Mouse (Mus musculus): ENCODE measurements around the gene Rab37. TPM values are rescaled to one million over a fixed set of nuclear protein-coding genes. Genes with fewer than 3 reads are reported as not detected.

The Rab37 gene
- polyA plus RNA-seq, 1 experiment from 2014 or later: 0.85 TPM

GRCm38 (mm10) chr11:115107403-115107916, 16.2 kb downstream of the Rab37 start:
- Histone ChIP-seq H3K9me3 (ENCODE audit: control insufficient read depth, low read length) (no peaks in the 10 kb centered on the region), H3K9ac (replicated peaks; ENCODE audit: low read depth, low read length) (no peak overlapping the region), H3K4me2 (ENCODE audit: low read length) (no peak overlapping the region), H3K27ac (ENCODE audit: low read length) (no peak overlapping the region), H3K36me3 (ENCODE audit: control insufficient read depth, insufficient read depth) (no peaks in the 10 kb centered on the region), H3K4me1 (replicated peaks; ENCODE audit: control insufficient read depth, insufficient read depth, low read length) (0 out of 2 replicates have a peak, but pooled peaks cover 4% of the 10 kb centered on the region), H3K27me3 (replicated peaks; ENCODE audit: control insufficient read depth, insufficient read depth, low read length) (no peaks in the 10 kb centered on the region), H3K4me3 (replicated peaks; ENCODE audit: low read length) (no peak overlapping the region)
- WGBS: 13% methylated on average over 4 of the region's 4 CpGs
- no peak; the same call in 1 of the 2 replicates for ATAC-seq

DNA sequence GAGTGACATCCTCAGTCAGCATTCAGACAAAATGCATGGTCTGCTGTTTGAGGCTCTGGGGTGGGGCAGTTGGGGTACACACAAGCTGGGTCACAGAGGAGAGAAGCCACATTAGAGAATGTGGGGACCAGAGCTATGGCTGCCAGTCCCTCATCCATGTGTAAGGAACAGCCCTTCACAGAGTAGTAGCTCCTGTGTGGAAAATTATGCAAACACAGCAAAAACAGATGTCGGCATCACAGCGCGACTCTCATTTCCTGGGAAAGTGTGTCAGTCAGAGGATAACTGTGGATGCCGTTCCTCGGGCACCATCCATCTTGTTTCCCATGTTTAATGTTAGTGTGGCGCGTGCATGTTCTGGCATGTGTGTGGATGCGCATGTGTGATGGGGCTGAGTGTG, 16.9 kb downstream of the Rab37 start:
- WGBS: 76% methylated on average over 8 of the region's 8 CpGs
- 0 out of 2 replicates have a peak, but pooled peaks cover 4% of the 10 kb centered on the region for H3K4me1 ChIP-seq (replicated peaks; ENCODE audit: control insufficient read depth, insufficient read depth, low read length)
- no peaks in the 10 kb centered on the region for H3K36me3 ChIP-seq (ENCODE audit: control insufficient read depth, insufficient read depth)
- H3K27me3 ChIP-seq (replicated peaks; ENCODE audit: control insufficient read depth, insufficient read depth, low read length): no peaks in the 10 kb centered on the region
- no peaks in the 10 kb centered on the region for H3K9me3 ChIP-seq (ENCODE audit: control insufficient read depth, low read length)
- no peak overlapping the region for H3K9ac ChIP-seq (replicated peaks; ENCODE audit: low read depth, low read length)
- H3K4me3 ChIP-seq (replicated peaks; ENCODE audit: low read length): no peak overlapping the region
- no peak overlapping the region for H3K27ac ChIP-seq (ENCODE audit: low read length)
- no peak for ATAC-seq
- no peak overlapping the region for H3K4me2 ChIP-seq (ENCODE audit: low read length)

DNA sequence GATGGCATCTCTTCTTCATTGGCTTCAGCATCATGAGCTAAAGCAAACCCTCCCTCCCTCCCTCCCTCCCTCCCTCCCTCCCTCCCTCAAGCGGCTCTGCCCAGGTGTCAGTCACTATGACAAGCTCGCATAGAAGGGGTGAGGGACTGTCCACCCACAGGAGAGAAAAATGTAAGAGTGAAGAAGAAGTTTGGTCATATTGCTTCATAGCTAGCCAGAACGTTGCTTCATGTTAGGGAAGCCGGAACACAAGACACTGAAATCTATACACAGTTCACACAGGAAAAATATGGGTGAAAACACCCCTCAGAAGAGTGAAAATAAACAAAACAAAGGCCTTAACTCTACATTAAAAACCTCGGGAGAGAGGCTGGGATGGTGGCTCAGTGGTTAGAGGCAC, 19.0 kb downstream of the Rab37 start:
- H3K9me3 ChIP-seq (ENCODE audit: control insufficient read depth, low read length): no peaks in the 10 kb centered on the region
- H3K4me3 ChIP-seq (replicated peaks; ENCODE audit: low read length): no peak overlapping the region
- H3K9ac ChIP-seq (replicated peaks; ENCODE audit: low read depth, low read length): no peak overlapping the region
- H3K4me1 ChIP-seq (replicated peaks; ENCODE audit: control insufficient read depth, insufficient read depth, low read length): 0 out of 2 replicates have a peak, but pooled peaks cover 4% of the 10 kb centered on the region
- no peaks in the 10 kb centered on the region for H3K27me3 ChIP-seq (replicated peaks; ENCODE audit: control insufficient read depth, insufficient read depth, low read length)
- H3K27ac ChIP-seq (ENCODE audit: low read length): no peak overlapping the region
- no peak for ATAC-seq
- no peaks in the 10 kb centered on the region for H3K36me3 ChIP-seq (ENCODE audit: control insufficient read depth, insufficient read depth)
- no peak overlapping the region for H3K4me2 ChIP-seq (ENCODE audit: low read length)
- 86% methylated on average over 4 of the region's 5 CpGs for WGBS

DNA sequence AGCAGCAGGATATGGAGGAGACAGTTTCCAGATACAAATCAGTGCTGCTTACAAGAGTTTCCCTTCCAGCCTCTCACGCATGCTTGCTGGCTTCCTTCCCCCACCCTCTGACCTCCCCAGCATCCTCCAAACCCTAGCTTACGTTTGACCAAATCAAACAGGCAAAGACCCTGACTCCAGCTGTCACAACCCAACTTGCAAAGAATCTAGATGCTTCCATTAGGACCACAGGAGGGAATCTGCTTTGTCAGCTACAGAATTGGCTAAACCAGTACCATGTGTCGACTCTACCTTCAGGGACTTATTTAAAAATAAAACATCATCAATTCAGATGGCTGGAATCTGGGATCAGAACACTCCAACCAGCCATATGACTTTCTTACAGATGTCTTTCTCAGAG, 21.0 kb downstream of the Rab37 start:
- WGBS: 56% methylated on average over 3 of the region's 3 CpGs
- H3K9ac ChIP-seq (replicated peaks; ENCODE audit: low read depth, low read length): no peak overlapping the region

DNA sequence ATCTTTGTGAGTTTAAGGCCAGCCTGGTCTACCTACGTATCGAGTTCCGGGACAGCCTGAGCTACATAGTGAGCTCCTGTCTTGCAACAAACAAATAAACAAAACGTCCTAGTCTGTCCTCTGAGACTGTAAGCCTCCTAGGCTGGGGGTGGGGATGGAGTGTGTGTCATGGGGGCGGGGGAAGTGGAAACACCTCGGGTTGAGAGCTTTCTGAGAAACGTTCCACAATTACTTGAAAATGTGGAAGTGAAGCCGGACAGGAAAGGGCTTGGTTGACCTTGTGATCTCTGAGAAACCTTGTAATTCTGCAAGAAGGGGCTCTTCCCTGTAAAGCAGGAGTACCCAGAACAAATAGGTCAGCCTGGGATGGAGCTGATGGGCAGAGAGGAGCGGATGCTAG, 28.2 kb downstream of the Rab37 start:
- WGBS: 81% methylated on average over 9 of the region's 9 CpGs
- Histone ChIP-seq H3K27ac (ENCODE audit: low read length) (no peak overlapping the region), H3K9me3 (ENCODE audit: control insufficient read depth, low read length) (no peaks in the 10 kb centered on the region), H3K4me3 (replicated peaks; ENCODE audit: low read length) (no peak overlapping the region), H3K27me3 (replicated peaks; ENCODE audit: control insufficient read depth, insufficient read depth, low read length) (no peaks in the 10 kb centered on the region), H3K36me3 (ENCODE audit: control insufficient read depth, insufficient read depth) (no peaks in the 10 kb centered on the region), H3K9ac (replicated peaks; ENCODE audit: low read depth, low read length) (no peak overlapping the region), H3K4me1 (replicated peaks; ENCODE audit: control insufficient read depth, insufficient read depth, low read length) (no peaks in the 10 kb centered on the region), H3K4me2 (ENCODE audit: low read length) (no peak overlapping the region)
- ATAC-seq: no peak

More for the DNA sequence above, 21.0 kb downstream of the Rab37 start:
- Histone ChIP-seq H3K4me2 (ENCODE audit: low read length) (no peak overlapping the region), H3K36me3 (ENCODE audit: control insufficient read depth, insufficient read depth) (no peaks in the 10 kb centered on the region), H3K9me3 (ENCODE audit: control insufficient read depth, low read length) (no peaks in the 10 kb centered on the region), H3K4me3 (replicated peaks; ENCODE audit: low read length) (no peak overlapping the region), H3K27me3 (replicated peaks; ENCODE audit: control insufficient read depth, insufficient read depth, low read length) (no peaks in the 10 kb centered on the region), H3K27ac (ENCODE audit: low read length) (no peak overlapping the region), H3K4me1 (replicated peaks; ENCODE audit: control insufficient read depth, insufficient read depth, low read length) (no peaks in the 10 kb centered on the region)
- ATAC-seq: no peak

- H3K4me1 ChIP-seq (replicated peaks; ENCODE audit: control insufficient read depth, insufficient read depth, low read length): no peaks in the 10 kb centered on the region
- 90% methylated on average over 4 of the region's 4 CpGs for WGBS
Observed at GRCm38 (mm10) chr11:115128483-115128882, 37.3 kb downstream of the Rab37 start.

DNA sequence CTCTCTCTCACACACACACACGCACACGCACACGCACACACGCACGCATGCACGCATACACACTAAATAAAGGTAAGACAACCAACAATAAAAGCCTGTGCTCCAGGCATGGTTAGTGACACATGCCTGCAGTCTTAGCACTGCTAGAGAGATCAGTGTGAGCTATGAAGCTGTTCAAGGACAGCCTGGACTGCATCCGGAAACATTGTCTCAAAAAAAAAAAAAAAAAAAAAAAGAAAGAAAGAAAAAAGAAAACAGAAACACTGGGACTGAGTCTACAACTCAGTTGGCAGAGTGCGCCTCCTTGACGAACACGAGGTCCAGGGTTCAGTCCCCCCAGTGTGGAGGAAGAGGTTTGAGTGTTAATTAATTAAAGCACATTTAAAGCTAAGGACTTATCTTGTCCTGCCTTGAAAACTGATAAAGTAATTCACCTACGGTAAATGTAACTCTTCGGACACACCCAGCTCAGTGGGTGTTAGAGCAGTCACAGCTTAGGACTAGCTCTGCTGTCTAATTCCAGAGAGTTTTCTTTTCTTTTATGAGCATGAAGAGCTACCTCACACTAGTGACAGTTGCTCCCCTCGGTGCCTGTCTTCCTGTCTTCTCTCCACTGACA, 38.4 kb downstream of the Rab37 start:
- Histone ChIP-seq H3K9me3 (ENCODE audit: control insufficient read depth, low read length) (no peaks in the 10 kb centered on the region), H3K4me1 (replicated peaks; ENCODE audit: control insufficient read depth, insufficient read depth, low read length) (no peaks in the 10 kb centered on the region), H3K27me3 (replicated peaks; ENCODE audit: control insufficient read depth, insufficient read depth, low read length) (no peaks in the 10 kb centered on the region), H3K4me3 (replicated peaks; ENCODE audit: low read length) (no peak overlapping the region), H3K9ac (replicated peaks; ENCODE audit: low read depth, low read length) (no peak overlapping the region), H3K27ac (ENCODE audit: low read length) (no peak overlapping the region), H3K4me2 (ENCODE audit: low read length) (no peak overlapping the region), H3K36me3 (ENCODE audit: control insufficient read depth, insufficient read depth) (no peaks in the 10 kb centered on the region)
- 89% methylated on average over 13 of the region's 13 CpGs for WGBS
- ATAC-seq: no peak

More at GRCm38 (mm10) chr11:115128483-115128882, 37.3 kb downstream of the Rab37 start:
- no peaks in the 10 kb centered on the region for H3K9me3 ChIP-seq (ENCODE audit: control insufficient read depth, low read length)
- H3K27me3 ChIP-seq (replicated peaks; ENCODE audit: control insufficient read depth, insufficient read depth, low read length): no peaks in the 10 kb centered on the region
- no peaks in the 10 kb centered on the region for H3K36me3 ChIP-seq (ENCODE audit: control insufficient read depth, insufficient read depth)
- no peak overlapping the region for H3K9ac ChIP-seq (replicated peaks; ENCODE audit: low read depth, low read length)
- ATAC-seq: no peak
- H3K27ac ChIP-seq (ENCODE audit: low read length): no peak overlapping the region
- no peak overlapping the region for H3K4me2 ChIP-seq (ENCODE audit: low read length)
- H3K4me3 ChIP-seq (replicated peaks; ENCODE audit: low read length): no peak overlapping the region

- H3K27ac ChIP-seq (ENCODE audit: low read length): no peak overlapping the region
- H3K9me3 ChIP-seq (ENCODE audit: control insufficient read depth, low read length): no peaks in the 10 kb centered on the region
- no peak overlapping the region for H3K4me2 ChIP-seq (ENCODE audit: low read length)
- H3K4me1 ChIP-seq (replicated peaks; ENCODE audit: control insufficient read depth, insufficient read depth, low read length): no peaks in the 10 kb centered on the region
- no peak overlapping the region for H3K4me3 ChIP-seq (replicated peaks; ENCODE audit: low read length)
- no peaks in the 10 kb centered on the region for H3K36me3 ChIP-seq (ENCODE audit: control insufficient read depth, insufficient read depth)
- H3K27me3 ChIP-seq (replicated peaks; ENCODE audit: control insufficient read depth, insufficient read depth, low read length): no peaks in the 10 kb centered on the region
- WGBS: 86% methylated on average over 8 of the region's 8 CpGs
- no peak for ATAC-seq
- H3K9ac ChIP-seq (replicated peaks; ENCODE audit: low read depth, low read length): no peak overlapping the region
Observed at GRCm38 (mm10) chr11:115131768-115132381, 40.6 kb downstream of the Rab37 start.

GRCm38 (mm10) chr11:115133800-115134199, 42.6 kb downstream of the Rab37 start, which contains the start of gene Cd300lf:
Gene Cd300lf (minus strand): TSS chr11:115133992.
- Histone ChIP-seq H3K9ac (replicated peaks; ENCODE audit: low read depth, low read length) (no peak within 1 kb of the TSS), H3K36me3 (ENCODE audit: control insufficient read depth, insufficient read depth) (no peaks in the 10 kb centered on the region), H3K4me1 (replicated peaks; ENCODE audit: control insufficient read depth, insufficient read depth, low read length) (no peaks in the 10 kb centered on the region), H3K27ac (ENCODE audit: low read length) (no peak within 1 kb of the TSS), H3K27me3 (replicated peaks; ENCODE audit: control insufficient read depth, insufficient read depth, low read length) (no peaks in the 10 kb centered on the region), H3K4me3 (replicated peaks; ENCODE audit: low read length) (no peak within 1 kb of the TSS), H3K9me3 (ENCODE audit: control insufficient read depth, low read length) (no peaks in the 10 kb centered on the region), H3K4me2 (ENCODE audit: low read length) (no peak within 1 kb of the TSS)
- ATAC-seq: no peak
- 85% methylated on average over 8 of the region's 8 CpGs for WGBS
